Mouse (Mus musculus): ENCODE results near the gene Gpr162.
"Not testable (repeated sequence)": the region's sequence is repeated elsewhere in the genome, so short reads cannot be mapped to it uniquely, and the experiment has no call there.

The Gpr162 gene

DNA sequence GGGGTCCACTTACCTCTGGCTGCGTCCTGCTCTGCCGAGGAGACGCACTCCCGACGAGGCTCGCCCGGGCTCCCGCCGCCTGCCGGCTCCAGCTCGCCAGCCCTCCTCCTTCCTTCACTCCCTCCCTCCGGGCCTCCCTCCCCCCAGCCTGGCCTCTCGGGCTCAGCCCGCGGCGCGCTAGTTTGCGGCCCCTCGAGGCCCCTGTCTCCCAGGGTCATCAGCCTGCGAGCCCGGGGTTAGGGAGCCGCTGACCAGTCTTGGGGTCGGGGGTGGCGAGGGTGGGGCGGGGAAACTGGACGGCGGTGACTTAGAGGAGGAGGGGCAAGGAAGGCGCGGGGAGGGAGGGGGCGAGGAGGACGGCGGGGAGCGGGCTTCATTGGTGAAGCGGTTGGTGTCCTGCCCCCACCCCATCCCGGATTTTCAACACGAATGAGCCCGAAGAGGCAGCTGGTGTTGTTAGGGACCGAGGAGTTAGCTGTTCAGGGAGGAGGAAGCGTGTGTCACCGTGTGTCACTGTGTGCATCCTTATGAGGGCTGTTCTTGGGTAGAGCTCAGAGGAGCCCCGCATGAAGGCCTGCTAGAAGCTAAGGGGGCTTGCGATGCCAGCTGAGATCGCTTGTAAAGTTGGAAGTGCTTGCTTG lies at the start of gene Gpr162:
Gpr162 (minus strand) TSS at position 326 of the 641 bp plus-strand sequence.
- peak; percentile 75 to 76 for DNase-seq (ENCODE audit: low spot score in 2 of 2)

DNA sequence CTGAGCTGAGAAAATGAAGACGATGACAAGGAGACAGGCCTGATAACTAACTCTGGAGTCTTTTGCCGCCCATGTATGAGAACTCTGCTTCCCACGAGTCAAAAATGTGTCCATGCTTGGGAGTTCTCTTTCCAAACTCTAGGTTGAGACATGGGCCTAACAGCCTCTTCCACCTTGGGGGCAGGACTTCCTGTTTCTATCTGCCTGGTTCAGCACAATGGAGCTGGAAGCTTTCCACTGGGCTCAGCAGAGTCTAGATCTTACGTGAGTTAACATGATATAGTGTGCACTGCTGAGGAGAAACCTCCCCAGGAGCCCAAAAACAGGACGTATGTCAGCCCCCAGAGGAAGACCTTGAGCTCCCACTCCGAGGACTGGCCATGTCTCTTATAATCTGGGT lies 49.4 kb upstream of the Gpr162 start:
- no peak for DNase-seq (ENCODE audit: low spot score in 2 of 2)

DNA sequence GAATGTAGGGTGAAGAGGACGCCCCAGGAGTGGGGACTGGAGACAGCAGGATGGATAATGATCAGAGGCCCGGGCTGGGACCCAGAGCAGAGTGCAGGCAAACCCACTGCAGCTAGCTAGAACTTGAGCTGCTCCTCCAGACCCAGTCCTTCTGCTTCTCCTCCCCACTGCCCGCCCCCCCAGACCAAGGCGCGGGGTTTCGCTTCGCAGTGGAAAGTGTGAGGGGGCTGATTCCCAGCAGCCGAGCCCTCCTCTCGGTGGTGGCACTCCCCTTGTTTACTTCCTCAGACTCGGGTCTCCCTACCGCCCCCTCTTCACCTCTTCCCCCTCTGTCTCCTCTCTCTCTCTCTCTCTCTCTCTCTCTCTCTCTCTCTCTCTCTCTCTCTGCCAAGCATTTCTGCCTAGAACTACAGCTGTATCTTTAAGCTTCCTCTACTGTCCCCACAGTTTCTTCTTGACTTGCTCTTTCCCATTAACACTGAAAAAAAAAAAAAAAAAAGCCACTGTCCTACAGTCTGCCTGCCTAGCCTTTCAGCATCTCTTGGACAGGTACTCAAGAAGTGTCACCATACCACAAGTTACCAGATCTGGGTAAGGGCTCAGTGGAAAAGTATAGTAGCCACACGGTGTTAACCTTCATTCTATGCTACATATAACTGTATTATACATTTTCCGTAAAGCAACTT lies 47.9 kb upstream of the Gpr162 start, which contains the start of gene Lag3:
Lag3 (minus strand) TSS at position 173 of the 686 bp plus-strand sequence.
- no peak for DNase-seq (ENCODE audit: low spot score in 2 of 2)

- DNase-seq (ENCODE audit: low spot score in 2 of 2), result no peak
Measured at GRCm38 (mm10) chr6:124910032-124910431, 46.2 kb upstream of the Gpr162 start.

DNA sequence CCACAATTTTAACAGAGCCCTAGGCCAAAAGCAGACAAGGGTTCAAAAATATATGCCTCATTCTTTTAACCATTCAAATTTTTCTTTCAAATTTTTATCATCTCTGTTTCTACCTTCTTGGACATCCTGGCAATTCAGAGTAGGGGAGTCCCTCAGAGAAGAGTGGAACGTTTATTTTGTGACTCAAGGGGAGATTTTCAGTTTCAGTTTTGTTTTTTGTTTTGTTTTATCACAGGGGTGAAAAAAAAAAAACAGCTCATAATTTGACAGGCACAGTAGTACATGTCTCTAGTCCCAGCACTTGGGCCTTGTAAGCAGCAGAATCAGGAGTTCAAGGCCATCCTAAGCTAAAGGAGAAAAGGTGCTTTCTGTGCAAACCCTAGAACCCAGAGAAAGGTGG lies 44.0 kb upstream of the Gpr162 start:
- no peak for DNase-seq (ENCODE audit: low spot score in 2 of 2)

DNA sequence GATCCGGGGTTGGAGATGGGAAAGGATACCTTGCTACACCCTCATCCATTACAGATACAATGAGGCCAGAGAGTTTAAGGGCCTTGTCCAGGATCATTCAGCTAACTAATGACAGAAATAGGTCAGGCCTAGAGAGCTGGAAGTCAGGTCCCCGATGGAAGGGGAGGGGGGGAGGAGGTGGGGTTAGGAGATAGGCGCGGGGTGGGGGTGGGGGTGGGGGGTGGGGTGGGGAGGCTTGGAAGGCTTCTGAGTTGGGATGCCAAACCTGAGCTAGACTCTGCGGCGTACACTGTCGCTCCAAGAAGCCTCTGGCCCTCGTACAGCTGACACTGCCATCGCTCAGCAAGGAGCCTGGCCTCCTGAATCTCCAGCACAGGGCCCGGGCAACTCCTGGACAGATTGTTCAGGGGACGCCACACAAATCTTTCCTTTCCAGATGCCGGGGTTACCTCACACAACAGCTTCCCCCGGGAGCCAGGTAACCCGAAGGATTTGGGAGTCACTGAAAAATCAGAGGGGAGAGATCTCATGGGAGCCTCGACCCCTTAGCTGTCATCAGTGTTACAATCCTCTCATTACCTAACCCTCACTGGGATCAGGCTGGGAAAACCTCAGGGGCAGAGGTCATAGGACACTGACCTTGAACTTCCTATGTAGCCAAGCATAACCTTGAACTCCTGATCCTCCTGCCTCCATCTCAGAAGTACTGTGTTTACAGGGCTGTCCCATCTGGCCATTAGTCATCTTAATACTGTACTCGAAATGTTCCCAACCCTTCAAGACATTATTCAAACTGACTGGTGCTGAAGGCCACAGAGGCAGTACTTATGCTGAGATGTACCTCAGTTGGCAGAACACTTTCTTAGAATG lies 41.4 kb upstream of the Gpr162 start:
- no peak for DNase-seq (ENCODE audit: low spot score in 2 of 2)

DNA sequence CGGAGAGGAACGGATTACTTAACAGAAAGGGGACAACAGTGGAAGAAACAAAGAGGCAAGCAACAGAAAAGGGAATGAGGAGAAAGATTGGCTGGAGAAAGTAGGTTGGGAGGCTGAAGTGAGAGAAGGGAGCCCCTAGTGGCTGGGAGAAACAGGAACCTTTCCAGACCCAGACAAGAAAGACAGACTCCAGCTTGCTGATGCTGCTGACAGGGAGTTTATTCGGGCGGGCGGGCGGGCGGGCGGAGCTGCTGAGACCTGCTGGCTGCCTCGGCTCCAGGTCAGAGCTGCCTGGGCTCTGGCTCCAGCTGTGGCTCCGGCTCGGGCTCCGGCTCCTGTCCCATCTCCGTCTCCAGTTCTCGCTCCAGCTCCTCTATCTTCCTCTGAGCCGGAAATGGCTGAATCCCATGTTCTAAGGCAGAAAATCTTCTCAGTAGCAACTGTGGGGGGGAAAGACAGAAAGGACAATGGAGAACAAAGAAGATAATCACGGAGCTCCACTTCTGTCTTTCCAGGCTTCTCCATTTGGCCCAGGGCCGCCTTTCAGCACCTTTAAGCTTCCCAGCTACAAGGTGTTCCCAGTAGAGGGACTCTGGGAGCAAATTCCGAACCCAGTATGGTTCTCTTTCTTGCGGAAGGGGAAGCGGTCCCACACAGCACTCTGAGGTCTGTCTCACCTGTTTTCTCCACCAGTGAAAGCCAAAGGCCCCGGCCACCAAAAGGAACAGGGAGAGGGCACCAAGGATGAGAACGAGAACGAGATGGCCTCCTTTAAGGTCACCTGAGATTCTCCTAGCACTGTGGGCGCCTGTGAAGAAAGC lies 40.6 kb upstream of the Gpr162 start:
- peak; percentile 82 to 88 for DNase-seq (ENCODE audit: low spot score in 2 of 2)

DNA sequence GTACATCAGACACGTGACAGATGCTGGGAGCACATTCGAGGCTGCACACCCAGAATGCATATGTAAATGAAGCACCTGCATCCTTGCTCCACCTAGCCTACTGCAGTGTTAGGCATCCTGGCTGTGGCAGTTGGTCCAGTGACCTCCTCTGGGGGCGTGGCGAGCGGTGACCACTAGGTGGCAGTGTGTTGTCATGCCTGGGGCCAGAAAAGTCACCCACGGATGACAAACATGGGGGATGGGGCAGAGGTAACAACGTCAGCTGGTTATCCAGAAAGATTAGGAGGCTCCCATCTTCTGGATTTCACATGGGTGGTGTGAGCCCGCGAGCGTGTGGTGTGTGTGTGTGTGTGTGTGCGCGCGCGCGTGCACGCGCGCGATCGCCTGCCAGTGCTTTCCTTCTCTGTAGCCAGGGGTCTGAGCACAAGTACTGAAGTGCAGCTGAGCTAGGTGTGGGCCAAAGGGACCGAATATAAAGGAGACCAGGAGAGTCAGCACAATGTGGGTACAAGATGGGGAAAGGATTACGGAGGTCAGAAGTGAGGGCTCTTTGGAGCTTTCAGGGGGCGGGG lies 39.9 kb upstream of the Gpr162 start:
- peak; percentile 93 to 94 for DNase-seq (ENCODE audit: low spot score in 2 of 2)

- no peak for DNase-seq (ENCODE audit: low spot score in 2 of 2)
Measured at GRCm38 (mm10) chr6:124901851-124902250, 38.1 kb upstream of the Gpr162 start.

GRCm38 (mm10) chr6:124900801-124901480 lies 37.2 kb upstream of the Gpr162 start:
- DNase-seq (ENCODE audit: low spot score in 2 of 2), result no peak

- no peak for DNase-seq (ENCODE audit: low spot score in 2 of 2)
Measured at GRCm38 (mm10) chr6:124900056-124900800, 36.4 kb upstream of the Gpr162 start.

DNA sequence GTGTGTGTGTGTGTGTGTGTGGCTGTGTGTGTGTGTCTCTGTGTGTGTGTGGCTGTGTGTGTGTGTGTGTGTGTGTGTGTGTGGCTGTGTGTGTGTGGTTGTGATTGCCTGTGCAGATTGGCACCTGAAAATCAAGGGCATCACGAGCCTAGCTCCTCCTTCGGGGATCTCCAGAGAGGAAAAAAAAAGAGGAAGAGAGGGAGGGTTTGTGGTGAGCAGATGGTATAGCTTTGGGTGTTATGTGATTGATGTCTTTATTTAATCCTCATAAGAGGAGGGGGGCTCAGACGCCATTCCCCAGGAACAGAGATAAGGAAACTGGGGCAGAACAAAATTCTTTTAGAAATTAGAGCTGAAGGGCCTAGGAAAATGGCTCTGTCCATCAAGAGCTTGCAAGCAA lies 34.6 kb upstream of the Gpr162 start:
- no peak for DNase-seq (ENCODE audit: low spot score in 2 of 2)

DNA sequence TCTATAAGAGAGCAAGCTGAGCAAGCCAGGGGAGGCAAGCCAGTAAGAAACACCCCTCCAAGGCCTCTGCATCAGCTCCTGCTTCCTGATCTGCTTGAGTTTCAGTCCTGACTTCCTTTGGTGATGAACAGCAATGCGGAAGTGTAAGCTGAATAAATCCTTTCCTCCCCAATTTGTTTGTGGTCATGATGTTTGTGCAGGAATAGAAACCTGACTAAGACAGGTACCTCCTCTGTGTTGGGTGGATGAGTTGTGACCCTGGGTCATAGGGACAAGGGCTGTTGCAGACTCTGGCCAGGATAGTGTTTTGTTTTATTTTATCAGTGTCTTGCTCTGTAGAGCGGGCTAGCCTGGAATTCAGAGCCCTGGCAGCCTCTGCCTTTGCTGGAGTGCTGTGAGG lies 30.3 kb upstream of the Gpr162 start:
- not testable (repeated sequence) for DNase-seq (ENCODE audit: low spot score in 2 of 2)

GRCm38 (mm10) chr6:124890997-124891396 lies 27.2 kb upstream of the Gpr162 start:
- no peak for DNase-seq (ENCODE audit: low spot score in 2 of 2)

DNA sequence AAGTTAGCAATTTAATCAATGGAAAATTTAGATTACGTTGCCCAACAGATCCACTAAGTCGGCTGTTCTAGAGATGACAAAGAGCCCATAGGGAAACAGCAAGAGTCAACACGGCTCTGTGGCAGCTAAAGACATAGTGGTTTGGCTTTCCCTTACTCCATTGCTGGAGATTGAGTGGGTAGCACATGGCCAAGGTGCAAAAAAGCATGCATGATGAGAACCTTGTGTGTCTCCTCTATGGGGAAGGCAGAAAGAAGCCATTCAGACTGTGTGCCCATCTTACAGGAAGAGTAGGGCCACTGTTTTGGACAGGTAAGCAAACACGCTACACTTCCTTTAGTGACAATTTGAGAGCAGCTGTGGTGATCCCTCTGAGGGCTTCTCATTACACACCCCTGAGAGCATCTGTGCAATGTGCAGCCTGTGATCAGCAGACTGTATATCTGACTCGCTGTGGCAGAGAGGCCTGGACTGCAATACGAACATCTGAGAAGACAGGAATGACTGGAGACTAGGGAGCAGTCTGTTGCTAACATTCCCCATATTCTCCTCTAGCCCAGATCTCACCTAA lies 24.9 kb upstream of the Gpr162 start:
- DNase-seq (ENCODE audit: low spot score in 2 of 2), result no peak

- DNase-seq (ENCODE audit: low spot score in 2 of 2), result no peak
Measured at GRCm38 (mm10) chr6:124887986-124888385, 24.2 kb upstream of the Gpr162 start, which contains the start of gene Cd4. Gene Cd4 (minus strand): TSS chr6:124888221.

DNA sequence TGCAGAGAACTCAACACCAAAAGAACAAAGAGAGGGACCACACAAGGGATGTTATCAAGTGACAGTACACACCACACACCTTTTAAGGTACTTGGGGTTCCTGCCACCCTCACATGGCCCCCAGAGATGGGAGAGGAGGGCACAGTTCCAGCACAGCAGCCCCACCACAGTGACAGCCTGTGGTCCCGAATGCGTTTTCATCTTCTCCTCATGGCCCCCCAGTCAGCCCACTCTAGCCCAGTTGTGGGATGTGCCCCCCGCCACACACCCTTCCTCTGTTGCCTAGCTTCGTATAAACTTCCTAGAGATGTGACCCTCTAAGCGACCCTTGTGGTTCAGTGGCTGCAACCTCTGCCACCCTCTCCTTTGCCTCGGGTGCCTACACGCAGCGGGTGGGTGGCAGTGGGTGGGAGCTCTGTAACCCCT lies 22.2 kb upstream of the Gpr162 start:
- DNase-seq (ENCODE audit: low spot score in 2 of 2), result no peak

- no peak for DNase-seq (ENCODE audit: low spot score in 2 of 2)
Measured at GRCm38 (mm10) chr6:124884714-124885500, 21.1 kb upstream of the Gpr162 start.

- no peak for DNase-seq (ENCODE audit: low spot score in 2 of 2)
Measured at GRCm38 (mm10) chr6:124883351-124883750, 19.6 kb upstream of the Gpr162 start.
